Mouse (Mus musculus) MEL (cell line): ENCODE data around the gene Ankrd36. TPM values are rescaled to one million over a fixed set of nuclear protein-coding genes. Genes with fewer than 3 reads are reported as not detected.

ENCODE experiments used
- DNase-seq: peaks from one replicate; pipeline ENCODE4 v3.0.0; 2011; ENCODE audit warnings: low read depth, low spot score
- H3K27ac ChIP-seq: 2 replicates; pipeline ENCODE4 v1.5.1; 2012; ENCODE audit warnings: low read depth, mild to moderate bottlenecking, control low read depth, low read length, moderate library complexity; ENCODE audit not compliant: control insufficient read depth
- H3K27me3 ChIP-seq, 2 experiments: fragments of 150-350 bp in 1 of 2; sonication (generic) in 1 of 2; 2 replicates each; pipeline ENCODE4 v1.6.1; 2012; ENCODE audit warnings: low read length in 2 of 2, mild to moderate bottlenecking in 2 of 2, improper control_type of control experiment in 1 of 2, moderate library complexity in 1 of 2; ENCODE audit not compliant: insufficient read depth in 2 of 2, control insufficient read depth in 1 of 2
- H3K36me3 ChIP-seq, 2 experiments: 2 replicates each; pipeline ENCODE4 v1.6.1; 2012 to 2014; ENCODE audit warnings: low read length in 2 of 2, improper control_type of control experiment in 1 of 2, inconsistent platforms in 1 of 2, mild to moderate bottlenecking in 1 of 2; ENCODE audit not compliant: insufficient read depth in 2 of 2, control insufficient read depth in 1 of 2
- H3K4me1 ChIP-seq, 2 experiments: fragments of 150-350 bp in 1 of 2; sonication (generic) in 1 of 2; 2 replicates each; pipeline ENCODE4 v1.6.1; 2012; ENCODE audit warnings: low read length in 2 of 2, improper control_type of control experiment in 1 of 2, mild to moderate bottlenecking in 1 of 2; ENCODE audit not compliant: insufficient read depth in 2 of 2, control insufficient read depth in 1 of 2
- H3K4me3 ChIP-seq, 2 experiments: fragments of 150-350 bp in 1 of 2; sonication (generic) in 1 of 2; 2 replicates each; pipeline ENCODE4 v1.5.1; 2012; ENCODE audit warnings: low read depth in 2 of 2, low read length in 2 of 2, mild to moderate bottlenecking in 2 of 2, moderate library complexity in 2 of 2, control low read depth in 1 of 2, improper control_type of control experiment in 1 of 2; ENCODE audit not compliant: control insufficient read depth in 1 of 2, insufficient read depth in 1 of 2
- H3K79me2 ChIP-seq: 2 replicates; pipeline ENCODE4 v1.6.1; 2012; ENCODE audit warnings: mild to moderate bottlenecking, low read length, moderate library complexity; ENCODE audit not compliant: control insufficient read depth, poor library complexity, insufficient read depth
- H3K9ac ChIP-seq: 2 replicates; pipeline ENCODE4 v1.6.1; 2012; ENCODE audit warnings: low read depth, mild to moderate bottlenecking, control low read depth, low read length, moderate library complexity; ENCODE audit not compliant: control insufficient read depth, poor library complexity, severe bottlenecking
- H3K9me3 ChIP-seq: fragments of 150-350 bp; sonication (generic); replicated peaks from 2 replicates; pipeline ENCODE4 v1.6.1; 2012; ENCODE audit warnings: mild to moderate bottlenecking, low read length, improper control_type of control experiment, moderate library complexity; ENCODE audit not compliant: insufficient read depth
- CHD1 ChIP-seq: IDR thresholded peaks from 2 replicates; pipeline ENCODE4 v1.6.1; 2012; ENCODE audit warnings: low read depth, mild to moderate bottlenecking, inconsistent platforms, low read length, improper control_type of control experiment
- HCFC1 ChIP-seq: IDR thresholded peaks from 2 replicates; pipeline ENCODE4 v1.6.1; 2012; ENCODE audit warnings: low read depth, mild to moderate bottlenecking, inconsistent platforms, low read length, improper control_type of control experiment, moderate library complexity
- MAX ChIP-seq: IDR thresholded peaks from 2 replicates; pipeline ENCODE4 v1.6.1; 2011; ENCODE audit warnings: low read length, improper control_type of control experiment
- MAZ ChIP-seq: IDR thresholded peaks from 2 replicates; pipeline ENCODE4 v1.6.1; 2012; ENCODE audit warnings: low read depth, mild to moderate bottlenecking, inconsistent platforms, low read length, improper control_type of control experiment
- MEF2A ChIP-seq: IDR thresholded peaks from 2 replicates; pipeline ENCODE4 v1.6.1; 2014; ENCODE audit warnings: low read depth, mild to moderate bottlenecking, inconsistent platforms, low read length, improper control_type of control experiment; ENCODE audit not compliant: poor library complexity, insufficient replicate concordance, severe bottlenecking; ENCODE audit errors: extremely low read depth
- MYB ChIP-seq: IDR thresholded peaks from 2 replicates; pipeline ENCODE4 v1.6.1; 2011; ENCODE audit warnings: mild to moderate bottlenecking, low read depth, low read length, improper control_type of control experiment
- POLR2A ChIP-seq, 2 experiments: IDR thresholded peaks; 2 replicates each; pipeline ENCODE4 v1.6.1; 2011 to 2012; ENCODE audit warnings: low read length in 2 of 2, mild to moderate bottlenecking in 2 of 2, control low read depth in 1 of 2, improper control_type of control experiment in 1 of 2, low read depth in 1 of 2, moderate library complexity in 1 of 2; ENCODE audit not compliant: control insufficient read depth in 1 of 2, insufficient read depth in 1 of 2, poor library complexity in 1 of 2
- POLR2AphosphoS2 ChIP-seq: IDR thresholded peaks from 2 replicates; pipeline ENCODE4 v1.6.1; 2011; ENCODE audit warnings: low read length, improper control_type of control experiment
- SIN3A ChIP-seq: IDR thresholded peaks from 2 replicates; pipeline ENCODE4 v1.6.1; 2012; ENCODE audit warnings: low read length, improper control_type of control experiment, inconsistent platforms
- SMC3 ChIP-seq: IDR thresholded peaks from 2 replicates; pipeline ENCODE4 v1.6.1; 2011; ENCODE audit warnings: low read depth, low read length, improper control_type of control experiment
- TBP ChIP-seq: IDR thresholded peaks from 2 replicates; pipeline ENCODE4 v1.8.0; 2011; ENCODE audit warnings: low read depth, low read length, improper control_type of control experiment
- polyA plus RNA-seq, 2 experiments: library from polyadenylated mRNA; stranded (reverse) in 1 of 2; unstranded in 1 of 2; fragments of >175 nt in 1 of 2; fragments of >200 nt in 1 of 2; gene quantifications; 2 replicates each; pipeline versions ENCODE4 v1.2.1 to v1.2.4; 2012; ENCODE audit warnings: low replicate concordance in 2 of 2, low read depth in 1 of 2; ENCODE audit not compliant: insufficient read length in 2 of 2, insufficient read depth in 1 of 2, missing spikeins in 1 of 2
- total RNA-seq: library from RNA; depleted of rRNA; stranded (reverse); fragments of 300-350 nt; gene quantifications from 2 replicates; pipeline ENCODE4 v1.2.3, GENCODE M21; 2012

Ankrd36 gene
- total and polyA plus RNA-seq, 3 experiments: 3.2 to 3.4 TPM; not detected in 1

GRCm38 (mm10) chr11:5526573-5527439, 42.7 kb upstream of the Ankrd36 start (continued):
- TF ChIP-seq MYB: peak; percentile 20; the same call in 1 of the 2 replicates
- no peak for TF ChIP-seq MAZ
- TF ChIP-seq MEF2A: no peak

GRCm38 (mm10) chr11:5527865-5528523, 41.5 kb upstream of the Ankrd36 start:
- peak; percentile 47 for DNase-seq
- peaks cover 38 to 46% of the 10 kb centered on the region in 2 experiments for H3K36me3 ChIP-seq
- H3K4me3 ChIP-seq: no peak overlapping the region
- peaks cover 11% of the 10 kb centered on the region for H3K79me2 ChIP-seq
- H3K27ac ChIP-seq: no peak overlapping the region
- H3K4me1 ChIP-seq: peaks cover 5 to 15% of the 10 kb centered on the region in 2 experiments
- H3K9ac ChIP-seq: no peak overlapping the region
- H3K27me3 ChIP-seq: no peaks in the 10 kb centered on the region
- TF ChIP-seq POLR2A (IDR thresholded peaks at IDR 0.05; ENCODE audit: control insufficient read depth in 1 of 2, insufficient read depth in 1 of 2, low read depth in 1 of 2, low read length in 2 of 2, poor library complexity in 1 of 2) (peak in 1 of 2 experiments; percentile 18; a peak in 1 of 4 replicates), POLR2AphosphoS2 (no peak)
- TF ChIP-seq, all 39 proteins: peak for 1
- no peaks in the 10 kb centered on the region for H3K9me3 ChIP-seq

GRCm38 (mm10) chr11:5528841-5529240, 40.6 kb upstream of the Ankrd36 start:
- Histone ChIP-seq H3K9me3 (no peaks in the 10 kb centered on the region), H3K79me2 (peaks cover 3% of the 10 kb centered on the region; the same call in 1 of the 2 replicates), H3K9ac (no peak overlapping the region), H3K36me3 (peaks cover 30 to 38% of the 10 kb centered on the region in 2 experiments), H3K27me3 (no peaks in the 10 kb centered on the region), H3K4me1 (peaks cover 5 to 9% of the 10 kb centered on the region in 2 experiments), H3K4me3 (no peak overlapping the region), H3K27ac (no peak overlapping the region)
- TF ChIP-seq SMC3: no peak
- no peak for TF ChIP-seq TBP
- no peak for TF ChIP-seq CHD1
- no peak for TF ChIP-seq MAX
- TF ChIP-seq SIN3A: no peak
- TF ChIP-seq HCFC1: no peak
- no peak for DNase-seq
